Mouse (Mus musculus) myocyte (in vitro differentiated cells): Measurements from ENCODE around the gene Rbfox2. TPM values are rescaled to one million over a fixed set of nuclear protein-coding genes. Genes with fewer than 3 reads are reported as not detected.

Experiments
- H3K27me3 ChIP-seq: one replicate; pipeline ENCODE4 v1.6.1; 2011; ENCODE audit not compliant: control insufficient read depth, insufficient read depth, insufficient read length
- H3K36me3 ChIP-seq: one replicate; pipeline ENCODE4 v1.6.1; 2011; ENCODE audit not compliant: control insufficient read depth, insufficient read depth
- H3K4me2 ChIP-seq: one replicate; pipeline ENCODE4 v1.6.1; 2011; ENCODE audit warnings: low read depth, control low read depth
- H3K4me3 ChIP-seq: one replicate; pipeline ENCODE4 v1.5.1; 2011; ENCODE audit warnings: mild to moderate bottlenecking, control low read depth, moderate library complexity
- H3K79me2 ChIP-seq: one replicate; pipeline ENCODE4 v1.6.1; 2011; ENCODE audit not compliant: control insufficient read depth, insufficient read depth
- H3ac ChIP-seq: one replicate; pipeline ENCODE4 v1.6.1; 2011; ENCODE audit not compliant: control insufficient read depth, insufficient read length
- CEBPB ChIP-seq: IDR thresholded peaks from 2 replicates; pipeline ENCODE4 v1.6.1; 2011; ENCODE audit warnings: mild to moderate bottlenecking, moderate library complexity; ENCODE audit not compliant: poor library complexity, insufficient read depth, severe bottlenecking
- E2F4 ChIP-seq: IDR thresholded peaks from one replicate; pipeline ENCODE4 v1.6.1; 2011; ENCODE audit warnings: mild to moderate bottlenecking, control low read depth, moderate library complexity; ENCODE audit not compliant: insufficient read depth
- MAX ChIP-seq: IDR thresholded peaks from one replicate; pipeline ENCODE4 v1.6.1; 2011; ENCODE audit warnings: low read depth, mild to moderate bottlenecking, control low read depth
- MYOD1 ChIP-seq, 3 experiments: IDR thresholded peaks; one replicate each; pipeline ENCODE4 v1.6.1; 2011; ENCODE audit warnings: control low read depth in 2 of 3, low read depth in 2 of 3, mild to moderate bottlenecking in 2 of 3, moderate library complexity in 1 of 3; ENCODE audit not compliant: insufficient read length in 2 of 3, control insufficient read depth in 1 of 3
- MYOG ChIP-seq, 3 experiments: IDR thresholded peaks; one replicate each; pipeline ENCODE4 v1.6.1; 2011; ENCODE audit warnings: control low read depth in 2 of 3, low read depth in 2 of 3, mild to moderate bottlenecking in 2 of 3; ENCODE audit not compliant: insufficient read length in 2 of 3, control insufficient read depth in 1 of 3, insufficient read depth in 1 of 3
- POLR2A ChIP-seq: IDR thresholded peaks from one replicate; pipeline ENCODE4 v1.6.1; 2011; ENCODE audit warnings: low read depth, mild to moderate bottlenecking, control low read depth, moderate library complexity; ENCODE audit not compliant: insufficient read length
- POLR2AphosphoS2 ChIP-seq: IDR thresholded peaks from one replicate; pipeline ENCODE4 v1.6.1; 2011; ENCODE audit warnings: low read depth, control low read depth; ENCODE audit not compliant: insufficient read length
- REST ChIP-seq: IDR thresholded peaks from one replicate; pipeline ENCODE4 v1.6.1; 2011; ENCODE audit warnings: mild to moderate bottlenecking, control low read depth, moderate library complexity; ENCODE audit not compliant: insufficient read depth, insufficient read length
- SRF ChIP-seq: IDR thresholded peaks from one replicate; pipeline ENCODE4 v1.6.1; 2011; ENCODE audit warnings: low read depth; ENCODE audit not compliant: control insufficient read depth, insufficient read length
- TCF12 ChIP-seq: IDR thresholded peaks from one replicate; pipeline ENCODE4 v1.6.1; 2011; ENCODE audit warnings: mild to moderate bottlenecking, control low read depth; ENCODE audit not compliant: poor library complexity, insufficient read depth, severe bottlenecking
- TCF3 ChIP-seq: IDR thresholded peaks from one replicate; pipeline ENCODE4 v1.6.1; 2011; ENCODE audit warnings: low read depth, control low read depth; ENCODE audit not compliant: insufficient read length
- USF1 ChIP-seq: IDR thresholded peaks from one replicate; pipeline ENCODE4 v1.6.1; 2011; ENCODE audit warnings: low read depth, mild to moderate bottlenecking, control low read depth, moderate library complexity
- polyA plus RNA-seq: library from polyadenylated mRNA; unstranded; fragments of >200 nt; fragmentation: generic; extraction: Trizol; gene quantifications from one replicate; pipeline ENCODE4 v1.2.1, GENCODE M21; 2012; ENCODE audit warnings: missing spikeins

The Rbfox2 gene
- polyA plus RNA-seq, 1 experiment = 136 TPM

DNA sequence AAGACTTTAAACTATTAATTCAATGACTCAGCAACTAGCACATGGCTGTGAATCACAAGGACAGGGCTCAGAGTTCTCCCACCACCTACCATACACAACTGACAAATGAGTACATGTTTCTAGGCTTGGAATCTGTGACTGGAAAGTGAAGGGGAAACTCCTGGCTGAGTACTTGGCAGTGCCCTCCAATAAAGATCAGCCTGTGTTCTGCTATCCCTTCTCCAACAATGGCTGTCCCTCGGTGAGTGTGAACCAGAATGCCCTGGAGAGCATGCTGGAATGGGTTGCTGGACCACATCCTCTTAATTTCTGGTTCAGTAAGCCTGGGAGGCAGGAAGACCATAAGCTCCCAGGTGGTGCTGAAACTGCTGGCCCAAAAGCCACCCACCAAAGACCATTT, 87.2 kb downstream of the Rbfox2 start:
- no peaks in the 10 kb centered on the region for H3K36me3 ChIP-seq
- H3K4me2 ChIP-seq = peak overlapping the region; percentile 71
- H3K27me3 ChIP-seq = no peaks in the 10 kb centered on the region
- TF ChIP-seq MYOG (IDR thresholded peaks at IDR 0.05; ENCODE audit: control insufficient read depth in 1 of 3, insufficient read depth in 1 of 3, insufficient read length in 2 of 3, low read depth in 2 of 3) (no peak), MYOD1 (IDR thresholded peaks at IDR 0.05; ENCODE audit: control insufficient read depth in 1 of 3, insufficient read length in 2 of 3, low read depth in 2 of 3) (no peak)
- no peak overlapping the region for H3ac ChIP-seq
- no peak overlapping the region for H3K4me3 ChIP-seq
- H3K79me2 ChIP-seq = peaks cover 72% of the 10 kb centered on the region

DNA sequence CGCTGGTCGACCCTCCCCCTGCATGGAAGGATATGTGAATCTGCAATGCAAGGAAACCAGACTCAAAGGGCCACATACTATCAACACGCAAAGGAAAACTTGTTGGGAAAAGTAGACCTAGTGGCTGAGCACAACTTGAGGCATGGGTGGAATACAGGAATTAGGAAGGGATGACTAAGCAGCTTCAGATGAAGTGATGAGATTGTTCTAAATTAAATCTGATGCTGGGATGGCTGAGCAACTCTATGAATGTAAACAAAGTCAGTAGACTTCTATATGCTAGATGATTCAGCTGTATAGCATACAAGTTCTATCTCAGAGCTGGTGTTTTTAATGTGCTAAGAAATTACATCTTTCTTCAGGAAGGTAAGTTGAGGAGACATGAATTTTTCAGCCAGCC, 88.8 kb downstream of the Rbfox2 start:
- TF ChIP-seq REST = no peak
- no peak for TF ChIP-seq POLR2A
- no peak for TF ChIP-seq TCF12
- TF ChIP-seq SRF = no peak
- TF ChIP-seq POLR2AphosphoS2 = no peak
- TF ChIP-seq MAX = no peak
- TF ChIP-seq TCF3 = no peak
- no peak for TF ChIP-seq MYOD1 (IDR thresholded peaks at IDR 0.05; ENCODE audit: control insufficient read depth in 1 of 3, insufficient read length in 2 of 3, low read depth in 2 of 3)
- Histone ChIP-seq H3K4me2 (peak overlapping the region; percentile 7), H3K36me3 (no peaks in the 10 kb centered on the region), H3ac (no peak overlapping the region), H3K79me2 (peaks cover 64% of the 10 kb centered on the region), H3K27me3 (no peaks in the 10 kb centered on the region), H3K4me3 (no peak overlapping the region)

DNA sequence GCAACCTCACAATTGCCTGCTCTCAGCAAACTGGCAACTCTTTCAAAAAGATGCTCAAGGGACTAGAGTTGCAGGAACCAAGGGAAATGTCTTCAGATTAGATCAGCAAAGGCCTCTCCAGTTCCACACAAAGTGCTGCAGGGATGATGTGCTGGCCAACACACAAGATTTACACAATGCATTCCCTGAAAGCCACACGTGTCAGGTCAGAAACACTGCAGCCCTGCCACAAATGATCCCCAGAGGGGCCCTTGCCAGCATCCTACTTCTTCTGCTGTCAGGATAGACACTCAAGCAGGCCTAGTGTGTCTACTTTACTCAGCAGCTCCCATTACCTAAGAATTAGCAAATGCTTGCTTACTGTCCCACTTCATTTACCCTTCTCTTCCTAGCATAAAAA, 89.3 kb downstream of the Rbfox2 start:
- Histone ChIP-seq H3K4me3 (no peak overlapping the region), H3ac (no peak overlapping the region), H3K79me2 (peaks cover 64% of the 10 kb centered on the region), H3K27me3 (no peaks in the 10 kb centered on the region), H3K36me3 (no peaks in the 10 kb centered on the region), H3K4me2 (peak overlapping the region; percentile 7)
- TF ChIP-seq USF1 = no peak
- TF ChIP-seq MAX = no peak
- TF ChIP-seq MYOD1 (IDR thresholded peaks at IDR 0.05; ENCODE audit: control insufficient read depth in 1 of 3, insufficient read length in 2 of 3, low read depth in 2 of 3) = no peak
- TF ChIP-seq TCF12 = no peak
- TF ChIP-seq E2F4 = no peak
- TF ChIP-seq POLR2A = no peak

DNA sequence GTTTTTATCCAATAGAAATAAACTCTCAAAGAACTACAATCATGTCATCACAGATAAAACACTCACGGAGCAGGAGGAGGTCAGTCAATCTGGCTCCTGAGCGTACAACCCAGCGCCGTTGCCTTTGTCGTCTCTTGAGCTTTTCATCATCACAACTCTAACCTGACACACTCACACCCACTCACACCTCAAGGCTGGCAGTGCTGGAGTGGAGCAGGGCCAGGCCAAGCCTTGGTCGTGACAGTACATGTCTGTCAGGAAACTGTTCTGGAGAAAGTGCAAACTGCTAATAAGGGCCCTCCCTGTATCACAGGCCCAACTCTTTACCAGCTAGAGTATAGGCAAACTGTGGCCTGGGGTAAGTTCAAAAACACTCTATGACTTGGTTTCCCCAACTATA, 90.1 kb downstream of the Rbfox2 start:
- H3K36me3 ChIP-seq = no peaks in the 10 kb centered on the region
- no peak overlapping the region for H3ac ChIP-seq
- H3K4me3 ChIP-seq = no peak overlapping the region
- H3K27me3 ChIP-seq = no peaks in the 10 kb centered on the region
- H3K79me2 ChIP-seq = peaks cover 59% of the 10 kb centered on the region
- H3K4me2 ChIP-seq = peak overlapping the region; percentile 87
- TF ChIP-seq MAX (no peak), REST (no peak), MYOD1 (IDR thresholded peaks at IDR 0.05; ENCODE audit: control insufficient read depth in 1 of 3, insufficient read length in 2 of 3, low read depth in 2 of 3) (no peak), TCF12 (no peak), POLR2AphosphoS2 (no peak), MYOG (IDR thresholded peaks at IDR 0.05; ENCODE audit: control insufficient read depth in 1 of 3, insufficient read depth in 1 of 3, insufficient read length in 2 of 3, low read depth in 2 of 3) (no peak), USF1 (no peak), TCF3 (no peak), POLR2A (no peak), SRF (no peak), CEBPB (no peak), E2F4 (no peak)

DNA sequence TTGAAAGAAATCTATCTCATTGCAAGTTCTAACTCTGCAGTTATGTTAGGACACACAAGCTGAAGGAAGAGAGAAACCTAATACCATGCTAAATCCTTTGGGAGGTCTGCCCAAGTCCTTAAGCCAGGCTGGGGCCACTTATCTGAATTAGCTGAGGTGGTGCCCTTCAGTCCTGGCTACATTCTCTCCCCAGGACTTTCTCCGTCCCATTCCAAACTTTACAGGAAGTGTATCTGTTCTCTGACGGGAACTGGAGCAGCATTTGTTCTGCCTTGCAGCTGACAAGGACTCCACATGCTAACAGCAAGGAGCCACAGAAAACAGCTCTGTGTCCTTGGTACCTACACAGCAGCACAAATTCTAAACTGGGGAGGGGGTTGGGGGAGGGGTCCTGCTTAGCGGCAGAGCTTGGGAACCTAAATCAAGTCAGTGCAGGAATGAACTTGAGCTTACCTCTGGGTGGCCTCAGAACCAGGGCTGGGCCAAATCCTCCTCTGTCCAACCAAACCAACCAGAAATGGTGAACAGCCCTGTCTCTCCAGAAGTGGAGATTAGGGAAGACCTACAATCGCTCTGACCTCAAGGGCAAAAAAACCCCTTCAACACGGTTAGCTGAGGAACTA, 91.5 kb downstream of the Rbfox2 start:
- TF ChIP-seq POLR2AphosphoS2 (peak; percentile 19), E2F4 (no peak), TCF12 (peak; percentile 32), MYOD1 (IDR thresholded peaks at IDR 0.05; ENCODE audit: control insufficient read depth in 1 of 3, insufficient read length in 2 of 3, low read depth in 2 of 3) (peak in 2 of 3 experiments; percentile 57 to 62), POLR2A (peak; percentile 38), MYOG (IDR thresholded peaks at IDR 0.05; ENCODE audit: control insufficient read depth in 1 of 3, insufficient read depth in 1 of 3, insufficient read length in 2 of 3, low read depth in 2 of 3) (peak in 2 of 3 experiments; percentile 60 to 76)
- no peak overlapping the region for H3ac ChIP-seq
- H3K27me3 ChIP-seq = no peaks in the 10 kb centered on the region
- H3K4me2 ChIP-seq = peak overlapping the region; percentile 87
- peak overlapping the region; percentile 2 for H3K4me3 ChIP-seq
- H3K36me3 ChIP-seq = no peaks in the 10 kb centered on the region
- H3K79me2 ChIP-seq = peaks cover 62% of the 10 kb centered on the region
